Mouse (Mus musculus) E14TG2a.4 (cell line): Measurements from ENCODE around the gene Usp46.

Experiments
- CTCF ChIP-seq: conservative IDR thresholded peaks from 2 replicates; pipeline ENCODE4 v1.5.1; 2014; ENCODE audit warnings: low read length
- NANOG ChIP-seq: IDR thresholded peaks from 2 replicates; pipeline ENCODE4 v1.6.1; 2014; ENCODE audit warnings: borderline replicate concordance, low read length, mixed read lengths

- TF ChIP-seq CTCF = no peak
- TF ChIP-seq NANOG = no peak
These were observed 13.5 kb upstream of the Usp46 start for GRCm38 (mm10) chr5:74081756-74082155.
